Mouse (Mus musculus): ENCODE measurements around the gene Shroom3. TPM values are rescaled to one million over a fixed set of nuclear protein-coding genes. Genes with fewer than 3 reads are reported as not detected.
A peak's percentile ranks its signal among the peaks of the same experiment; 100 is the strongest.

Shroom3 gene
- polyA plus RNA-seq, 1 experiment = 1.3 TPM

DNA sequence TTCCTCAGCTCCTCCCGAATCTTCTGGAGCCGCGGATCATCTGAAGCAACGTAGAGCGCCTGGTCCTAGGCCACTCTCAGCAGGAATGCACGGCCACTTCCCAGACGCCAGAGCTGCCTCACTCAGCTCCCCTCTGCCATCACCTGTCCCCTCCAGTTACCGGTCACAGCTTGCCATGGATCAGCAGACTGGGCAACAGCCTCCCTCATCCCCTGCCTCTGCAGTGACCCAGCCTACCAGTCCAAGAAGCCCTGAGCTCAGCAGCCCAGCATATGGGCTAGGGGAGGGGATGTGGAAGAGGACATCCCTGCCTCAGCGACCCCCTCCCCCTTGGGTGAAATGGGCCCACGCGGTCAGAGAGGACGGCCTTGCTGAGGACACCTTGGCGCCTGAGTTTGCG lies 267.3 kb downstream of the Shroom3 start:
- H3K4me3 ChIP-seq (replicated peaks; ENCODE audit: control insufficient read depth, low read depth, low read length) = no peak overlapping the region
- no peak overlapping the region for H3K27ac ChIP-seq (ENCODE audit: control insufficient read depth, insufficient read depth, low read depth, low read length, poor library complexity)
- H3K4me1 ChIP-seq (ENCODE audit: control insufficient read depth, insufficient read depth, low read length) = no peaks in the 10 kb centered on the region
- TF ChIP-seq CTCF (IDR thresholded peaks at IDR 0.05; ENCODE audit: control insufficient read depth, insufficient read depth, low read length) (no peak), POLR2A (IDR thresholded peaks at IDR 0.05; ENCODE audit: borderline replicate concordance, control insufficient read depth, low read depth, low read length) (no peak)
- WGBS = 89% methylated on average over 14 of the region's 14 CpGs

GRCm38 (mm10) chr5:92951079-92951478 lies 267.8 kb downstream of the Shroom3 start:
- H3K27ac ChIP-seq (ENCODE audit: control insufficient read depth, insufficient read depth, low read depth, low read length, poor library complexity) = no peak overlapping the region
- no peaks in the 10 kb centered on the region for H3K4me1 ChIP-seq (ENCODE audit: control insufficient read depth, insufficient read depth, low read length)
- H3K4me3 ChIP-seq (replicated peaks; ENCODE audit: control insufficient read depth, low read depth, low read length) = no peak overlapping the region
- TF ChIP-seq CTCF (IDR thresholded peaks at IDR 0.05; ENCODE audit: control insufficient read depth, insufficient read depth, low read length) (no peak), POLR2A (IDR thresholded peaks at IDR 0.05; ENCODE audit: borderline replicate concordance, control insufficient read depth, low read depth, low read length) (no peak)
- WGBS = 86% methylated on average over 14 of the region's 14 CpGs

GRCm38 (mm10) chr5:92953865-92954264 lies 270.6 kb downstream of the Shroom3 start:
- Histone ChIP-seq H3K27ac (ENCODE audit: control insufficient read depth, insufficient read depth, low read depth, low read length, poor library complexity) (no peak overlapping the region), H3K4me1 (ENCODE audit: control insufficient read depth, insufficient read depth, low read length) (no peaks in the 10 kb centered on the region), H3K4me3 (replicated peaks; ENCODE audit: control insufficient read depth, low read depth, low read length) (no peak overlapping the region)
- WGBS = 79% methylated on average over 8 of the region's 8 CpGs
- TF ChIP-seq POLR2A (IDR thresholded peaks at IDR 0.05; ENCODE audit: borderline replicate concordance, control insufficient read depth, low read depth, low read length) = no peak
- no peak for TF ChIP-seq CTCF (IDR thresholded peaks at IDR 0.05; ENCODE audit: control insufficient read depth, insufficient read depth, low read length)

GRCm38 (mm10) chr5:92954323-92954722 lies 271.1 kb downstream of the Shroom3 start:
- H3K27ac ChIP-seq (ENCODE audit: control insufficient read depth, insufficient read depth, low read depth, low read length, poor library complexity) = no peak overlapping the region
- 0 out of 2 replicates have a peak, but pooled peaks have one; percentile 24 for TF ChIP-seq CTCF (IDR thresholded peaks at IDR 0.05; ENCODE audit: control insufficient read depth, insufficient read depth, low read length)
- no peak for TF ChIP-seq POLR2A (IDR thresholded peaks at IDR 0.05; ENCODE audit: borderline replicate concordance, control insufficient read depth, low read depth, low read length)
- H3K4me1 ChIP-seq (ENCODE audit: control insufficient read depth, insufficient read depth, low read length) = no peaks in the 10 kb centered on the region
- H3K4me3 ChIP-seq (replicated peaks; ENCODE audit: control insufficient read depth, low read depth, low read length) = no peak overlapping the region
- 48% methylated on average over 10 of the region's 10 CpGs for WGBS

DNA sequence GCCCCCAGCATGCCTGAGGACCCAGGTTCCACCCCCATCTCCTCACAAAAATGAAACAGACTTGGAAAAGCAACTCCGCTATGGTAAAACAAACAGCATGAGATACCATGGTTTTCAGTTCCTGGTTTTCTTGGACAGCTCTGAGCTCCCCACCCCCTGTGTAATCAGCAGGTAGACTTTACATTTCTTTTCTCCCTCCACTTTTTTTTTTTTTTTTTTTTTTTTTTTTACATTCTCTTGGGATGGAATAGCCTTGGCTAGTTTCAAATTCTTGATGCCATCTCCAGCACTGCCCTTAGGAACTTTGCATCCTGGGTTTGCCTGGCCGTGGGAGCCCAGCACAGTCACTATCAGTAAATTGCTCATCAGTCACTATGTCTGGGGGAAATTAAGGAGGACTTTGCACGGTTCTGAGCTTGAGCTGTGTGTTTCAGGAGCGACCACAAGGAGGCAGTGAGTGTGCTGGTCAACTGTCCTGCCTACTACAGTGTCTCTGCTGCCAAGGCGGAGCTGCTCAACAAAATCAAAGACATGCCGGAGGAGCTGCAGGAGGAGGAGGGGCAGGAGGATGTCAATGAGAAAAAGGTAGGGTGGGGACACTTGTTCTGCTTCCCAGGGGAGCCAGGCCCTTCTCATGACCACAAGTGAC lies 271.7 kb downstream of the Shroom3 start:
- no peak overlapping the region for H3K4me3 ChIP-seq (replicated peaks; ENCODE audit: control insufficient read depth, low read depth, low read length)

DNA sequence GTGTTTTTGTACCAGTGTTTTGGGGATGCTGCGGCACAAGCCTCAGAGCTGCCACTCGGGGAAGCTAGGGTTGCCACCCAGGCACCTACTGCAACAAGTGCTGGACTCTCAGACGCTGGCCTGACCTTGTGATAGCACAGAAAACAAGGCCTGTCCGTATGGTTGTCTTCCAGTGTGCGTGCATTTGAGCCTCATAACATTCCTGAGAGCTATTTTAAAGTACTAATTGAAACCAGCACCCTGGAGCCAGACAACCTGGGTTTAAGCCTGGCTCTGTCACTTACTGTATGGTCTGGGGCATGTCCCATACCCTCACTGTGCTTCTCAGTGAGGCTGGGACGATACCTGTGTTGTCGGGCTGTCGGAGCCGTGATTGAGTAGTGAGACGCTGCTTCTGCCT lies 276.1 kb downstream of the Shroom3 start:
- WGBS = 79% methylated on average over 10 of the region's 10 CpGs
- Histone ChIP-seq H3K27ac (ENCODE audit: control insufficient read depth, insufficient read depth, low read depth, low read length, poor library complexity) (no peak overlapping the region), H3K4me1 (ENCODE audit: control insufficient read depth, insufficient read depth, low read length) (no peaks in the 10 kb centered on the region), H3K4me3 (replicated peaks; ENCODE audit: control insufficient read depth, low read depth, low read length) (no peak overlapping the region)
- TF ChIP-seq POLR2A (IDR thresholded peaks at IDR 0.05; ENCODE audit: borderline replicate concordance, control insufficient read depth, low read depth, low read length) = no peak

More for the DNA sequence above, 271.7 kb downstream of the Shroom3 start:
- Histone ChIP-seq H3K27ac (ENCODE audit: control insufficient read depth, insufficient read depth, low read depth, low read length, poor library complexity) (no peak overlapping the region), H3K4me1 (ENCODE audit: control insufficient read depth, insufficient read depth, low read length) (no peaks in the 10 kb centered on the region)
- TF ChIP-seq POLR2A (IDR thresholded peaks at IDR 0.05; ENCODE audit: borderline replicate concordance, control insufficient read depth, low read depth, low read length) (no peak), CTCF (IDR thresholded peaks at IDR 0.05; ENCODE audit: control insufficient read depth, insufficient read depth, low read length) (no peak)
- WGBS = 65% methylated on average over 6 of the region's 6 CpGs

GRCm38 (mm10) chr5:92959708-92960107 lies 276.5 kb downstream of the Shroom3 start:
- Histone ChIP-seq H3K4me1 (ENCODE audit: control insufficient read depth, insufficient read depth, low read length) (no peaks in the 10 kb centered on the region), H3K27ac (ENCODE audit: control insufficient read depth, insufficient read depth, low read depth, low read length, poor library complexity) (no peak overlapping the region), H3K4me3 (replicated peaks; ENCODE audit: control insufficient read depth, low read depth, low read length) (no peak overlapping the region)
- WGBS = 35% methylated on average over 9 of the region's 9 CpGs
- TF ChIP-seq CTCF (IDR thresholded peaks at IDR 0.05; ENCODE audit: control insufficient read depth, insufficient read depth, low read length) (no peak), POLR2A (IDR thresholded peaks at IDR 0.05; ENCODE audit: borderline replicate concordance, control insufficient read depth, low read depth, low read length) (no peak)

- no peak for TF ChIP-seq POLR2A (IDR thresholded peaks at IDR 0.05; ENCODE audit: borderline replicate concordance, control insufficient read depth, low read depth, low read length)
- TF ChIP-seq CTCF (IDR thresholded peaks at IDR 0.05; ENCODE audit: control insufficient read depth, insufficient read depth, low read length) = no peak
- H3K27ac ChIP-seq (ENCODE audit: control insufficient read depth, insufficient read depth, low read depth, low read length, poor library complexity) = no peak overlapping the region
- H3K4me3 ChIP-seq (replicated peaks; ENCODE audit: control insufficient read depth, low read depth, low read length) = no peak overlapping the region
- 76% methylated on average over 11 of the region's 11 CpGs for WGBS
- H3K4me1 ChIP-seq (ENCODE audit: control insufficient read depth, insufficient read depth, low read length) = no peaks in the 10 kb centered on the region
Observed at GRCm38 (mm10) chr5:92961353-92961752, 278.1 kb downstream of the Shroom3 start.

DNA sequence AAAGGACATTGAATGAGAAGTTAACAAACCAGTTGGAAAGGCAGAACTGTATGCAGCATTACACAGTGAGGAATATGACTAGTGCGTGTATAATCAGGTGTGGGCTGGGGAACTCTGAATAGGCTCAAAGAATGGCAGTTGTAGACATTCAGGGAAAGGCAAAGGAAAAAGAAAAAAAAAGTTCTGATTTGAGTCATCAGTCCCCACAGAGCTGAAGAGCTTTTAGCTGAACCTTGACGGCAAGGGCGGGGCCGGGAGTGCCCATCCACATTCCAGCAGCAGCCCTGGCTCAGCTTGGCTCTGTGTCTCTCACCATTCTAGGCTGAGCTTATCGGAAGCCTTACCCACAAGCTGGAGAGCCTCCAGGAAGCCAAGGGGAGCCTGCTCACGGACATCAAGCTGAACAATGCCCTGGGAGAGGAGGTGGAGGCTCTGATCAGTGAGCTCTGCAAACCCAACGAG lies 278.6 kb downstream of the Shroom3 start:
- TF ChIP-seq POLR2A (IDR thresholded peaks at IDR 0.05; ENCODE audit: borderline replicate concordance, control insufficient read depth, low read depth, low read length) (no peak), CTCF (IDR thresholded peaks at IDR 0.05; ENCODE audit: control insufficient read depth, insufficient read depth, low read length) (no peak)
- Histone ChIP-seq H3K27ac (ENCODE audit: control insufficient read depth, insufficient read depth, low read depth, low read length, poor library complexity) (no peak overlapping the region), H3K4me3 (replicated peaks; ENCODE audit: control insufficient read depth, low read depth, low read length) (no peak overlapping the region), H3K4me1 (ENCODE audit: control insufficient read depth, insufficient read depth, low read length) (no peaks in the 10 kb centered on the region)
- 67% methylated on average over 7 of the region's 7 CpGs for WGBS

Measured in bone marrow, adult 2 months (tissue).